Mouse (Mus musculus): Measurements from ENCODE around the gene Tbxa2r.

- TF ChIP-seq SRF (IDR thresholded peaks at IDR 0.05; ENCODE audit: control insufficient read depth, insufficient read length, low read depth) (no peak), POLR2A (IDR thresholded peaks at IDR 0.05; ENCODE audit: insufficient read length, low read depth) (no peak), MYOD1 (IDR thresholded peaks at IDR 0.05; ENCODE audit: control insufficient read depth in 1 of 3, insufficient read length in 2 of 3, low read depth in 2 of 3) (no peak), TCF3 (IDR thresholded peaks at IDR 0.05; ENCODE audit: insufficient read length, low read depth) (no peak), CEBPB (IDR thresholded peaks at IDR 0.05; ENCODE audit: insufficient read depth, poor library complexity, severe bottlenecking) (no peak), POLR2AphosphoS2 (IDR thresholded peaks at IDR 0.05; ENCODE audit: insufficient read length, low read depth) (peak; percentile 14), E2F4 (IDR thresholded peaks at IDR 0.05; ENCODE audit: insufficient read depth) (no peak), MAX (IDR thresholded peaks at IDR 0.05; ENCODE audit: low read depth) (no peak), TCF12 (IDR thresholded peaks at IDR 0.05; ENCODE audit: insufficient read depth, poor library complexity, severe bottlenecking) (no peak)
Observed at GRCm38 (mm10) chr10:81384605-81384982, 56.1 kb downstream of the Tbxa2r start.
